Mouse (Mus musculus): Measurements from ENCODE around the gene Morc1.

Gene Morc1

DNA sequence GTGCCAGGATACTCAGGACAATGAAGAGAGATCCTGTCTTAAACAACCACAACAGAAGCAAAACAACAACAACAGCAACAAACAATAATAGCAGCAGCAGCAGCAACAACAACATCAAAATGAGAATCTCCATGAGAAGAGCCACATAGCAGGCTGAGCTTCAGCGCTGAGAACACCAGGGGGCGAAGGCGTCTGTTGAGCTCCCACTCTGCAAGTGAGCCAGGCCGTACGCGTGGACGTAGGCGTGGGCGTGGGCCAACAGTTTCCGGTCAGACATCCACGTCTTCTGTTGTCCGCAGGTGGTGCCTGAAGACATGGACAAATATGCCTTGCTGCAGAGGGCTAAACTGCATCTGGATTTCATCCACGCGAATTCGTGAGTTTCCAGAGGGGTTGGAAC, at the start of gene Morc1:
Gene Morc1, plus strand, starts transcription at position 211 of the 400 bp plus-strand sequence.
- peak in 1 of 2 experiments; percentile 7 for DNase-seq

DNA sequence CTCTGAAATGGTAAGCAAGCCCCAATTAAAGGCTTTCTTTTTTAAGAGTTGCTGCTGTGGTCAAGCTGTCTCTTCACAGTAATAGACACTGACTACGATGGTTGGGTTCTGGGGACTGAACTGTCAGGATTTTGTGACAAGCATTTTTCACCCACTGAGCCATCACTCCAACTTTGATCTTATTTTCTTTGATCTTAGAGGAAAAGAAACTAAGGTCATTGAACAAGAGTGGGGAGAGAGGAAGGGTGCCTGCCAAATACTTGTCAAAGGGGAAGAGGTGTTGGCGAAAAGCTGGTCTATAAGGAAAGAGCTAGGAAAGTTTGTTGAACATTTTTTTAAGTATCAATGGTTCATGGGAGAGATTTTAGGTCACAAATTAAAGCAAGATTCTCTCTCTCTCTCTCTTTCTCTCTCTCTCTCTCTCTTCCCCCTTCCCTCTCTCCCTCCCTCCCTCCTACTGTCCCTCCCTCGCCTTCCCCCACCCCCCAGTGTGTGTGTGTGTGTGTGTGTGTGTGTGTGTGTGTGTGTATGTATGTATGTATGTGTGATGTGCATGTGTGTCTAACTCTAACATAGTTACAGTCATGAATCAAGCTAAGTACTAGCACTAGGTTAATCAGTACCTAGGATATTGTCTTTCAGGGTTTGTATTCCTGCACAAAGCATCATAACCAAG, 47.3 kb upstream of the Morc1 start:
- no peak for DNase-seq

DNA sequence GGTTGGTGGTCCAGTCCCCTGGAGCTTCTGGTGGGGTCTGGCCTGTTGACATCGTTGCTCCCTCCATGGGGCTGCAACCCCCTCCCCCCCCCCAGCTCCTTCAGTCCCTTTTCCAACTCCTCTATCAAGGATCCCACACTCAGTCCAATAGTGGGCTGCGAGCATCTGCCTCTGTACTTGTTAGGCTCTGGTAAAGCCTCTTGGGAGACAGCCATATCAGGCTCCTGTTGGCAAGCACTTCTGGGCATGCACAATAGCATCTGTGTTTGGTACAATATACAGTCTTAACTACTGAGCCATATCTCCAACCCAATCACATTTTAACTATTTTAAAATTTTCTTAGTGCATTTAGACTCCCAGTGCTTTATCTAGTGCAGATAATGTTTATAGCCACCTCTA, 44.1 kb upstream of the Morc1 start:
- DNase-seq, result no peak

DNA sequence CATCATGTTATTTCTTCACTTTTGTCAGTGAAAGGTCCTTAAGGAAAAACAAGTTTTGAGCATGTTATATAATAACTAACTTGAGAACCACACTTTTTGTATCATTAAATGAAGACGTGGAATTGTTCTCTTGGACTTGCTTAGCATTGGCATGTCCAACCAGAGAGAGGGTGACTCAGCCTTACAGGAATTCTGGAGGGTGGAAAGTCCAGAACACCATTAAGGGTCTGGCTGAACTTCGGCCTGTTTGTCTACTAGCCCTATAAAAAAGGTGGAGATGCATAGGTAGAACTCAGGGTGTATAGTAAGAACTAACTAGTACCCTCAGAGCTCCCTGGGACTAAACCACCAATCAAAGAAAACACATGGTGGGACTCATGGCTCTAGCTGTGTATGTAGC, 35.8 kb upstream of the Morc1 start:
- no peak for DNase-seq

- no peak for DNase-seq
These were observed 28.1 kb upstream of the Morc1 start for GRCm38 (mm10) chr16:48402963-48403362.

DNA sequence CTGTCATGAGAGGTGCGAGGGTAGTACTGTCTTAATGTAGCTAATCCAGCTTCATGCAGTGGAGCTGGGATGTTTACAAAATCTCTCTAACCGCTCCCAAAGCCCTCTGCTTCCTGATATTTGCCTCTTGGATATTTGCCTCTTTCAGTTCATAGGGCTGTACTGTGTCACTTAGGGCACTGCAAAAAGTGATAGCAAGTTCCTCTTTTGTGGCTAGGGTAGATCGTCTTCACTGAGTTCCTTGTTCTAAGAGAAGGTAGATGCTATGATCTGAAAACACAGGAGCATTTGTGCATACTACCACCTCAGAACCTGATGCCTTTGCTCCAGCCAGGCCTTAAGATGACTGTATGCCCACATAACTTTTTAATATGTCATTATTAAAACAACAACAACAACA, 27.6 kb upstream of the Morc1 start:
- DNase-seq, result no peak

DNA sequence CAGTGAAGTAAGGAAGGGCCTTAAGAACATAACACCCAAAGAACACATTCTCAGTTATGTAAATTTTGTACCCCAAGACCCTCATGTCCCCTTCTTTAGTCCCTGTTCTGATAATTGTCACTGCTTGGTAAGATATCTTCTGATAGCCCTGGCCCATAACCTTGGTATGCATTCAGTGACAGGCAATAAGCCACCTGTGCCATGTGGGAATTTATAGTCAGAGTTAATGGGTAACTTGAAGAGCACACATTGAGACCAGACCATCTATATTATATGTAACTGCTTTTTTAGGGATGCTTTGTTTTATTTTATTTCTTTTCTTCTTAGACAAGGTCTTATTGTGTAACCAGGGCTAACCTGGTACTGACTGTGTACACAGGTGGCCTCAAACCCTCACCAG, 27.0 kb upstream of the Morc1 start:
- no peak for DNase-seq

DNA sequence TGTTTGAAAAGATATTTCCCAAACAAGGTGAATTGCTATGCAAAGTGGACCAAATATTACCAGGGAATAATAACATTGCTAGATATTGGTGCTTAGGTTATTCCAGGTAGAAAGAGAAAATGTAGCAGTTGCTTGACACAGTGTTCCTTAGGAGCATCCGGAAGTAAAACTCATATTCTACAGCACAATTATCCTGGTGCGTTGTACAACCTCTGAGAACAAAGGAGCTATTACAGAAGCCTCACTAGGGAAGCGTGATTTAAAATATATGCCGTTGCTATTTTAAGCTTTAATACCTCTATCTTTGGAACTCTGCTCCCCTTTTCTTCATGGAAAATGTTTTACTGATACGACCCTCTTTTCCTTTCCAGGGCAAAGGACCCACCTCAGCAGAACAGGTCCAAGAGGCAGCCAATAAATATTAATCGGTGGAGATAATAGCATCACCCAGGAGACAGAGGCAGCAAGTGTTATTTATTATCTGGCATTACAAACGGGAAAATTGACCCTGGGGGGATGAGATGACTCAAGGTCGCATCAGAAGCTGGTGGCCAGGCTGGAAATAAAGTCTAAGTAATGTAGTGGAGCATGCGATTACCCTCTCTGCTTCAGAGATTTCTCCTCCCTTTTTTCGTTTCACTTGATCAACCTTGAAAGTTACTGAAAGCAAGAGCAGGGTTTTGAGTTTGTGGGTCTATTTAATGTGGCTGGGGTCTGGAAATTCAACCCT, 25.2 kb upstream of the Morc1 start:
- no peak for DNase-seq

- DNase-seq, result no peak
These were observed 21.5 kb upstream of the Morc1 start for GRCm38 (mm10) chr16:48409580-48409979.

DNA sequence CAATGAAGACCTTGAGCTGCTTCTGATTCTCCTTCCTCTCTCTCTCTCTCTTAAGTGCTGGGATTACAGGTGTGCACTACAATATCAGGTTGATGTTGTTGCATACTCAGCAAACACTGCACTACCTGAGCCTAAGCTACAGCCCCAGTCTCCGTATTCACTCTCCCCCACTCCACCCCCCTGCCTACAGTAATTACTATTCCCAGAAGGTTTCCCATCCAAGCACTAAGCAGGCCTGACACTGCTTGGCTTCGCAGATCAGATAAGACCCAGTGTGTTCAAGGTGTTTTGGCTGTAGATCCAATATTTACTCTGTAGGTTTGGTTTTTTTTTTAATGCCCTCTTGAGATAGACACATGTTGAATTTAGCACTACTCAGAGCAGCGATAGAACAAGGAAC, 20.9 kb upstream of the Morc1 start:
- no peak for DNase-seq

DNA sequence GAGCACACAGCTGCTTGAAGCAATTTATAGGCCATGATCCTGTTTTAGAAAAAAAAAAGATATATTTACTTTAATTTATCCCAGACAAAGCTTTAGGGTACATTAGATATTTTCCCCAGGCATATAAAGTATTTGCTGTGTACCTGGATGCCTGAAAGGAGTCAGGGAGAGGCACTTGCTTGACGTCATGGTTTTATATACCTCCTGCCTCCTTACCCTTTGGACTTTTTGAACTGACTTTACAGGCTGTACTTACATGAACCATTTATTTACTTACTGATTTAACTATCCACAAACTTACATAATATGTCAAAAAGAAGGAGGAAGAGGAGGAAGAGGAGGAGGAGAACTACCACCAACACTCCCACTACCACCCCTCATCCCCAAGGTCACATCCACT, 18.8 kb upstream of the Morc1 start, which contains the start of gene Gm5485:
Gene Gm5485, minus strand, starts transcription at position 171 of the 400 bp plus-strand sequence.
- DNase-seq, result no peak

- DNase-seq, result no peak
These were observed 12.5 kb upstream of the Morc1 start for GRCm38 (mm10) chr16:48418557-48418956.

- no peak for DNase-seq
These were observed 12.0 kb upstream of the Morc1 start for GRCm38 (mm10) chr16:48419035-48419434.

GRCm38 (mm10) chr16:48422501-48422900, 8.5 kb upstream of the Morc1 start:
- no peak for DNase-seq

DNA sequence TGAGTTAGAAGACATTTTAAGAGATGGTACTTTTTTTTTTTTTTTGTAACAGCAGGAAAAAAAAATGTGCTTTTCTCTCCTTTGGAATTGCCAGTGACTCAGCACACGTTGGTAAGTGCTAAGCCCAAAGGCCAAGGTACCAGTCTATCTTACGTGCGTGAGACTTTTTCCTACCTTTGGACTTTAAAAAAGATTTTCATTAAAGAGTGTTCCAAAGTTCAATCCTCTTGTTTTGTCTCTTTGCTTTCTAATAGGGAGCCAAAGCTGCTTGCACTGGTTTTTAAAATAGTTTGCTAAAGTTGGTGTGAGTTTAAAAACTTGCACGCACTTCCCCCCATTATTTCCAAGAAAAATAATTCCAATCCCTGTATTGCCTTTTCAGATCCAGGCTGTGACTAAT, 7.0 kb upstream of the Morc1 start:
- DNase-seq, result no peak

- DNase-seq, result no peak
These were observed 1.6 kb upstream of the Morc1 start for GRCm38 (mm10) chr16:48429427-48429826.

DNA sequence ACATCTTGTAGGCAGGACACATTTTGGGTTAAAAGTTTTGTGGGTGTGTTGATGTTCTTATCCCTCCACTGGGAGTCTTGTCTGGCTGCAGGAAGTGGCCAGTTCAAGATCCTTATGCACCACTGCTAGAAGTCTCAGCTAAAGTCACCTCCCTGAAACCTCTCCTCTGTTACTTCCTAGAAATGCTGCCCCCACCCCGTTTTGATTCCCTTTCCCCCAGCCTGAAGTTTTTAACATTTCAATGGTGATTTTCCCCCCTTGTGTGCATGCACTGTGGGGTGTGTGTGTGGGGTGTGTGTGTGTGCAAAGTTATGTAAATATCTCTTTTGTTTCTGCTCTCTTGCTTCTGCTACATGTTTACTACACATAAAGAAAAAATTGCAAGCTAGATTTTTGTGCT, 4.4 kb downstream of the Morc1 start:
- no peak for DNase-seq

- no peak for DNase-seq
These were observed 6.4 kb downstream of the Morc1 start for GRCm38 (mm10) chr16:48437476-48437875.

DNA sequence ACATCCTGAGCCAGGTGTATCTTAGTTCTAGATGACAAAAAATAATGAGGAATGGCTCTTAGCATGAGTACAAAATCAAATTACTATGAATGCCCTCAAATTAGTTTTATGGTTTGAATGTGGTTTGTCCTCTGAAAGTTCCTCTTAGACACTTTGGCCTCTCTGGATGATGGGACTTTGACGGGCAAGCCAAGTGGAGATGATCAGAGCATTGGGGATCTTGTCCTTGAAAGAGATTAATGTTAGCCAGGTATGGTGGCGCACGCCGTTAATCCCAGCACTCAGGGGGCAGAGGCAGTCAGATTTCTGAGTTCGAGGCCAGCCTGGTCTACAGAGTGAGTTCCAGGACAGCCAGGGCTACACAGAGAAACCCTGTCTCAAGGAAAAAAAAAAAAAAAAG, 13.6 kb downstream of the Morc1 start:
- DNase-seq, result no peak

GRCm38 (mm10) chr16:48446161-48446925, 15.3 kb downstream of the Morc1 start:
- no peak for DNase-seq

DNA sequence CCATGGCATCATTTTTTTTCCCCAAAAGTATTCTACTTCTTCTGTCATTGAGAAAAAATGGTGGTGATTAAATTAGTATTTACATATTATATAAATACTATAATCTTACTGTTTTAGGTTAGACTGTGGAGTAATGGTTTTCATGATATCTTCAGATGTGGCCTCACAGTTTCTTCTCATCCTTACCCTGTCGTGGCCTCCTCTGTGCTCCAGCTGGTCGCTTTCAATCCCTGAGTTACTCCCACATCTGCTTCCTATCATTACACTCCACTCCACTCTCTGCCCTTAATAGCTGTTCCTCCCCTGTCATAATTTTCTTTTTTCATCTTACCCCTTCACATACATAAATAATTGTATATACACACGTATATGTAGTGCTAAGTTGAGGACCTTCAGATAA, 22.2 kb downstream of the Morc1 start:
- no peak for DNase-seq

- DNase-seq, result no peak
These were observed 42.4 kb downstream of the Morc1 start for GRCm38 (mm10) chr16:48473396-48473795.

- DNase-seq, result no peak
These were observed 44.1 kb downstream of the Morc1 start for GRCm38 (mm10) chr16:48474896-48475802.
